Mouse (Mus musculus) kidney, adult 2 months (tissue): ENCODE measurements around the gene Ifnl2. TPM values are rescaled to one million over a fixed set of nuclear protein-coding genes. Genes with fewer than 3 reads are reported as not detected.
"Not testable (repeated sequence)": the region's sequence is repeated elsewhere in the genome, so short reads cannot be mapped to it uniquely, and the experiment has no call there.

ENCODE experiments used
- DNase-seq: peaks from one replicate; pipeline ENCODE4 v3.0.0; 2021
- H3K27ac ChIP-seq: fragments of 200-500 bp; 2 replicates; pipeline ENCODE4 v1.5.1; 2012; ENCODE audit warnings: low read depth, low read length, control low read depth, inconsistent platforms; ENCODE audit not compliant: insufficient read depth
- H3K27me3 ChIP-seq: fragments of 200-500 bp; replicated peaks from 2 replicates; pipeline ENCODE4 v1.6.1; 2012; ENCODE audit warnings: mild to moderate bottlenecking, moderate library complexity, low read length, inconsistent platforms; ENCODE audit not compliant: control insufficient read depth, insufficient read depth
- H3K36me3 ChIP-seq: fragments of 200-500 bp; 2 replicates; pipeline ENCODE4 v1.6.1; 2012; ENCODE audit warnings: mild to moderate bottlenecking, moderate library complexity, low read length, inconsistent platforms; ENCODE audit not compliant: control insufficient read depth, insufficient read depth
- H3K4me1 ChIP-seq: fragments of 200-500 bp; 2 replicates; pipeline ENCODE4 v1.6.1; 2011; ENCODE audit warnings: low read length; ENCODE audit not compliant: control insufficient read depth, insufficient read depth
- H3K4me3 ChIP-seq: fragments of 200-500 bp; 2 replicates; pipeline ENCODE4 v1.5.1; 2011; ENCODE audit warnings: mild to moderate bottlenecking, low read depth, low read length, control low read depth; ENCODE audit not compliant: insufficient read depth
- CTCF ChIP-seq: fragments of 200-500 bp; conservative IDR thresholded peaks from 2 replicates; pipeline ENCODE4 v1.5.1; 2011; ENCODE audit warnings: low read depth, mild to moderate bottlenecking, control low read depth, low read length, moderate library complexity, mixed read lengths; ENCODE audit not compliant: insufficient read depth, insufficient read length
- POLR2A ChIP-seq: fragments of 200-500 bp; IDR thresholded peaks from one replicate; pipeline ENCODE4 v1.6.1; 2011; ENCODE audit warnings: low read depth, low read length, control low read depth
- WGBS: fragments of 180-500 bp; shearing (Covaris S2); methylation state at CpG from one replicate; pipeline ENCODE4 v1.1.7; 2018; 5-methylcytosine and 5-hydroxymethylcytosine counted together
- polyA plus RNA-seq: library from polyadenylated mRNA; depleted of rRNA; stranded (reverse); fragments of >200 nt; gene quantifications from 2 replicates; pipeline ENCODE4 v1.2.3, GENCODE M21; 2012; rRNA removed

Ifnl2 gene
- polyA plus RNA-seq, result not detected in 2 replicates

GRCm38 (mm10) chr7:28510405-28510974 is at the start of gene Ifnl2:
TSS of gene Ifnl2 (minus strand) at chr7:28510455.
- 59% methylated on average over 8 of the region's 8 CpGs for WGBS
- not testable (repeated sequence) for H3K4me1 ChIP-seq, H3K27me3 ChIP-seq, H3K27ac ChIP-seq, DNase-seq, H3K4me3 ChIP-seq, H3K36me3 ChIP-seq

GRCm38 (mm10) chr7:28558486-28558885 is 48.2 kb upstream of the Ifnl2 start:
- no peaks in the 10 kb centered on the region for H3K4me1 ChIP-seq
- peak; percentile 90 for DNase-seq

GRCm38 (mm10) chr7:28557708-28558107 is 47.5 kb upstream of the Ifnl2 start:
- Histone ChIP-seq H3K27ac (no peak overlapping the region), H3K4me3 (no peak overlapping the region), H3K4me1 (no peaks in the 10 kb centered on the region), H3K27me3 (no peaks in the 10 kb centered on the region), H3K36me3 (no peaks in the 10 kb centered on the region; the same call in 1 of the 2 replicates)
- TF ChIP-seq CTCF (no peak), POLR2A (no peak)
- WGBS, result 78% methylated on average over 6 of the region's 6 CpGs
- no peak for DNase-seq

More at GRCm38 (mm10) chr7:28558486-28558885, 48.2 kb upstream of the Ifnl2 start:
- no peaks in the 10 kb centered on the region; the same call in 1 of the 2 replicates for H3K36me3 ChIP-seq
- H3K27me3 ChIP-seq, result no peaks in the 10 kb centered on the region
- TF ChIP-seq POLR2A (no peak), CTCF (no peak)
- H3K27ac ChIP-seq, result peak overlapping the region; percentile 24; the same call in 1 of the 2 replicates
- 21% methylated on average over 4 of the region's 4 CpGs for WGBS
- no peak overlapping the region for H3K4me3 ChIP-seq

- 49% methylated on average over 5 of the region's 5 CpGs for WGBS
Observed at GRCm38 (mm10) chr7:28557069-28557468, 46.8 kb upstream of the Ifnl2 start.

GRCm38 (mm10) chr7:28555939-28556535 is 45.8 kb upstream of the Ifnl2 start:
- whole genome bisulfite sequencing, result 17% methylated on average over 5 of the region's 5 CpGs
- Histone ChIP-seq H3K4me3 (no peak overlapping the region), H3K27me3 (no peaks in the 10 kb centered on the region), H3K4me1 (no peaks in the 10 kb centered on the region), H3K36me3 (no peaks in the 10 kb centered on the region; the same call in 1 of the 2 replicates), H3K27ac (no peak overlapping the region)
- DNase-seq, result no peak
- no peak for TF ChIP-seq POLR2A
- TF ChIP-seq CTCF, result no peak

More at GRCm38 (mm10) chr7:28557069-28557468, 46.8 kb upstream of the Ifnl2 start:
- no peak overlapping the region for H3K27ac ChIP-seq
- no peaks in the 10 kb centered on the region for H3K4me1 ChIP-seq
- no peaks in the 10 kb centered on the region for H3K27me3 ChIP-seq
- no peak for DNase-seq
- no peaks in the 10 kb centered on the region; the same call in 1 of the 2 replicates for H3K36me3 ChIP-seq
- no peak overlapping the region for H3K4me3 ChIP-seq
- TF ChIP-seq CTCF (no peak), POLR2A (no peak)

GRCm38 (mm10) chr7:28553076-28553475 is 42.8 kb upstream of the Ifnl2 start:
- no peaks in the 10 kb centered on the region for H3K4me1 ChIP-seq
- WGBS, result 82% methylated on average over 6 of the region's 6 CpGs
- H3K27me3 ChIP-seq, result no peaks in the 10 kb centered on the region
- no peak overlapping the region for H3K27ac ChIP-seq
- no peak for TF ChIP-seq CTCF
- no peak for TF ChIP-seq POLR2A
- H3K4me3 ChIP-seq, result no peak overlapping the region
- no peak for DNase-seq
- H3K36me3 ChIP-seq, result no peaks in the 10 kb centered on the region

GRCm38 (mm10) chr7:28547628-28548027 is 37.4 kb upstream of the Ifnl2 start:
- no peak for TF ChIP-seq CTCF
- H3K27me3 ChIP-seq, result no peaks in the 10 kb centered on the region
- no peaks in the 10 kb centered on the region for H3K4me1 ChIP-seq
- no peak for DNase-seq
- WGBS, result 65% methylated on average over 7 of the region's 7 CpGs
- H3K36me3 ChIP-seq, result no peaks in the 10 kb centered on the region
- H3K27ac ChIP-seq, result no peak overlapping the region
- no peak overlapping the region for H3K4me3 ChIP-seq
